Mouse (Mus musculus) midbrain, embryonic 10.5 days (tissue): ENCODE results near the gene Vps4b. TPM values are rescaled to one million over a fixed set of nuclear protein-coding genes. Genes with fewer than 3 reads are reported as not detected.

Source experiments
- polyA plus RNA-seq: library from polyadenylated mRNA; unstranded; fragments of >200 nt; fragmentation: Nextera tagmentation; extraction: Ambion mirVana; gene quantifications from 2 replicates; pipeline ENCODE4 v1.2.1, GENCODE M21; 2016

The Vps4b gene
- polyA plus RNA-seq, 1 experiment from 2014 or later: 60.1 TPM

Other genes starting within 250 kb of the Vps4b start
- gene Bcl2, start 82.5 kb downstream of the Vps4b start, polyA plus RNA-seq: 8.9 and 9.9 TPM in 2 replicates
- 7.2 and 7.5 TPM in 2 replicates for gene Kdsr, start 37.0 kb downstream of the Vps4b start, polyA plus RNA-seq
- not detected in 2 replicates for gene Serpinb5, start 64.4 kb upstream of the Vps4b start, polyA plus RNA-seq
- not detected in 2 replicates for gene Serpinb12, start 137.7 kb upstream of the Vps4b start, polyA plus RNA-seq
- gene Serpinb13, start 184.3 kb upstream of the Vps4b start, polyA plus RNA-seq: not detected in 2 replicates